Mouse (Mus musculus) MEL (cell line): ENCODE measurements around the gene Gabarapl1. TPM values are rescaled to one million over a fixed set of nuclear protein-coding genes. Genes with fewer than 3 reads are reported as not detected.

Experiments
- DNase-seq: peaks from one replicate; pipeline ENCODE4 v3.0.0; 2011; ENCODE audit warnings: low read depth, low spot score
- H3K27ac ChIP-seq: 2 replicates; pipeline ENCODE4 v1.5.1; 2012; ENCODE audit warnings: low read depth, mild to moderate bottlenecking, control low read depth, low read length, moderate library complexity; ENCODE audit not compliant: control insufficient read depth
- H3K27me3 ChIP-seq, 2 experiments: fragments of 150-350 bp in 1 of 2; sonication (generic) in 1 of 2; 2 replicates each; pipeline ENCODE4 v1.6.1; 2012; ENCODE audit warnings: low read length in 2 of 2, mild to moderate bottlenecking in 2 of 2, improper control_type of control experiment in 1 of 2, moderate library complexity in 1 of 2; ENCODE audit not compliant: insufficient read depth in 2 of 2, control insufficient read depth in 1 of 2
- H3K36me3 ChIP-seq, 2 experiments: 2 replicates each; pipeline ENCODE4 v1.6.1; 2012 to 2014; ENCODE audit warnings: low read length in 2 of 2, improper control_type of control experiment in 1 of 2, inconsistent platforms in 1 of 2, mild to moderate bottlenecking in 1 of 2; ENCODE audit not compliant: insufficient read depth in 2 of 2, control insufficient read depth in 1 of 2
- H3K4me1 ChIP-seq, 2 experiments: fragments of 150-350 bp in 1 of 2; sonication (generic) in 1 of 2; 2 replicates each; pipeline ENCODE4 v1.6.1; 2012; ENCODE audit warnings: low read length in 2 of 2, improper control_type of control experiment in 1 of 2, mild to moderate bottlenecking in 1 of 2; ENCODE audit not compliant: insufficient read depth in 2 of 2, control insufficient read depth in 1 of 2
- H3K4me3 ChIP-seq, 2 experiments: fragments of 150-350 bp in 1 of 2; sonication (generic) in 1 of 2; 2 replicates each; pipeline ENCODE4 v1.5.1; 2012; ENCODE audit warnings: low read depth in 2 of 2, low read length in 2 of 2, mild to moderate bottlenecking in 2 of 2, moderate library complexity in 2 of 2, control low read depth in 1 of 2, improper control_type of control experiment in 1 of 2; ENCODE audit not compliant: control insufficient read depth in 1 of 2, insufficient read depth in 1 of 2
- H3K79me2 ChIP-seq: 2 replicates; pipeline ENCODE4 v1.6.1; 2012; ENCODE audit warnings: mild to moderate bottlenecking, low read length, moderate library complexity; ENCODE audit not compliant: control insufficient read depth, poor library complexity, insufficient read depth
- H3K9ac ChIP-seq: 2 replicates; pipeline ENCODE4 v1.6.1; 2012; ENCODE audit warnings: low read depth, mild to moderate bottlenecking, control low read depth, low read length, moderate library complexity; ENCODE audit not compliant: control insufficient read depth, poor library complexity, severe bottlenecking
- H3K9me3 ChIP-seq: fragments of 150-350 bp; sonication (generic); replicated peaks from 2 replicates; pipeline ENCODE4 v1.6.1; 2012; ENCODE audit warnings: mild to moderate bottlenecking, low read length, improper control_type of control experiment, moderate library complexity; ENCODE audit not compliant: insufficient read depth
- CHD2 ChIP-seq: IDR thresholded peaks from 2 replicates; pipeline ENCODE4 v1.6.1; 2011; ENCODE audit warnings: low read length, improper control_type of control experiment
- E2F4 ChIP-seq: IDR thresholded peaks from 2 replicates; pipeline ENCODE4 v1.6.1; 2011; ENCODE audit warnings: low read depth, low read length, improper control_type of control experiment, borderline replicate concordance
- EP300 ChIP-seq, 2 experiments: IDR thresholded peaks; 2 replicates each; pipeline ENCODE4 v1.6.1; 2011; ENCODE audit warnings: improper control_type of control experiment in 2 of 2, low read length in 2 of 2, low read depth in 1 of 2, mild to moderate bottlenecking in 1 of 2
- MAX ChIP-seq: IDR thresholded peaks from 2 replicates; pipeline ENCODE4 v1.6.1; 2011; ENCODE audit warnings: low read length, improper control_type of control experiment
- MXI1 ChIP-seq: IDR thresholded peaks from 2 replicates; pipeline ENCODE4 v1.6.1; 2011; ENCODE audit warnings: mild to moderate bottlenecking, low read depth, low read length, improper control_type of control experiment
- MYC ChIP-seq: IDR thresholded peaks from 2 replicates; pipeline ENCODE4 v1.6.1; 2011; ENCODE audit warnings: low read depth, mild to moderate bottlenecking, low read length, improper control_type of control experiment, moderate library complexity
- NRF1 ChIP-seq: IDR thresholded peaks from 2 replicates; pipeline ENCODE4 v1.6.1; 2014; ENCODE audit warnings: low read depth, mild to moderate bottlenecking, inconsistent platforms, low read length, improper control_type of control experiment, moderate library complexity; ENCODE audit not compliant: poor library complexity, insufficient read depth, severe bottlenecking
- RAD21 ChIP-seq: IDR thresholded peaks from 2 replicates; pipeline ENCODE4 v1.6.1; 2011; ENCODE audit warnings: mild to moderate bottlenecking, low read depth, low read length, improper control_type of control experiment
- RCOR1 ChIP-seq: IDR thresholded peaks from 2 replicates; pipeline ENCODE4 v1.6.1; 2012; ENCODE audit warnings: low read depth, mild to moderate bottlenecking, inconsistent platforms, low read length, improper control_type of control experiment
- SIN3A ChIP-seq: IDR thresholded peaks from 2 replicates; pipeline ENCODE4 v1.6.1; 2012; ENCODE audit warnings: low read length, improper control_type of control experiment, inconsistent platforms
- TBP ChIP-seq: IDR thresholded peaks from 2 replicates; pipeline ENCODE4 v1.8.0; 2011; ENCODE audit warnings: low read depth, low read length, improper control_type of control experiment
- USF1 ChIP-seq: IDR thresholded peaks from 2 replicates; pipeline ENCODE4 v1.6.1; 2014; ENCODE audit warnings: low read depth, mild to moderate bottlenecking, inconsistent platforms, low read length, improper control_type of control experiment, moderate library complexity
- ZKSCAN1 ChIP-seq: IDR thresholded peaks from 2 replicates; pipeline ENCODE4 v1.6.1; 2012; ENCODE audit warnings: low read depth, mild to moderate bottlenecking, inconsistent platforms, low read length, improper control_type of control experiment, moderate library complexity
- ZMIZ1 ChIP-seq: IDR thresholded peaks from 2 replicates; pipeline ENCODE4 v1.6.1; 2012; ENCODE audit warnings: low read depth, mild to moderate bottlenecking, inconsistent platforms, low read length, improper control_type of control experiment, moderate library complexity
- polyA plus RNA-seq, 2 experiments: library from polyadenylated mRNA; stranded (reverse) in 1 of 2; unstranded in 1 of 2; fragments of >175 nt in 1 of 2; fragments of >200 nt in 1 of 2; gene quantifications; 2 replicates each; pipeline versions ENCODE4 v1.2.1 to v1.2.4; 2012; ENCODE audit warnings: low replicate concordance in 2 of 2, low read depth in 1 of 2; ENCODE audit not compliant: insufficient read length in 2 of 2, insufficient read depth in 1 of 2, missing spikeins in 1 of 2
- total RNA-seq: library from RNA; depleted of rRNA; stranded (reverse); fragments of 300-350 nt; gene quantifications from 2 replicates; pipeline ENCODE4 v1.2.3, GENCODE M21; 2012

The Gabarapl1 gene
- total and polyA plus RNA-seq, 3 experiments: 61.3 to 99.5 TPM; not detected in 1

GRCm38 (mm10) chr6:129515068-129515467, 17.9 kb upstream of the Gabarapl1 start:
- no peaks in the 10 kb centered on the region for H3K9me3 ChIP-seq
- H3K36me3 ChIP-seq: peaks cover 0 to 6% of the 10 kb centered on the region in 2 experiments; a peak in 2 of 4 replicates
- TF ChIP-seq MXI1 (no peak), E2F4 (no peak), SIN3A (no peak), USF1 (no peak), RCOR1 (no peak), CHD2 (no peak), MAX (no peak), ZMIZ1 (no peak), MYC (no peak), ZKSCAN1 (no peak), NRF1 (no peak), EP300 (IDR thresholded peaks at IDR 0.05; ENCODE audit: low read depth in 1 of 2, low read length in 2 of 2) (no peak), RAD21 (no peak)
- no peaks in the 10 kb centered on the region for H3K79me2 ChIP-seq
- H3K4me1 ChIP-seq: peaks cover 0 to 9% of the 10 kb centered on the region in 2 experiments; a peak in 1 of 4 replicates
- H3K27me3 ChIP-seq: peaks cover 0 to under 1% of the 10 kb centered on the region in 2 experiments; a peak in 1 of 4 replicates
- H3K9ac ChIP-seq: no peak overlapping the region
- H3K4me3 ChIP-seq: no peak overlapping the region
- no peak for DNase-seq
- H3K27ac ChIP-seq: no peak overlapping the region

DNA sequence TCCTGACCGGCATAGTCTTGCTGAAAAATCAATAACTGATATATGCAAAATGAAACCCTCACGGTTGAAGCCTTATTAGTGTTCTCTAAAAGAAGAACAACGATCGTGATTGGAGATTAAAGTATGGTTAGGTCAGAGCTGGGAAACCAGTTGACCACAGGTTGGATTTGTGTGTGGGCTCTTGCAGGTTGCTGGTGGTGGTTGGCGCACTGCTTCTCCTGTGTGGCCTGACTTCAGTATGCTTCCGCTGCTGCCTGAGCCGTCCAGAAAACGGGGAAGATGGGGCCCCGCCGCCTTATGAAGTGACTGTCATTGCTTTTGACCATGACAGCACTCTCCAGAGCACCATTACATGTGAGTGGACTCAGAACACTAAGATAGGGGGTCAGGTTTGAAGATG, 16.6 kb upstream of the Gabarapl1 start:
- no peak for DNase-seq

More for the DNA sequence above, 16.6 kb upstream of the Gabarapl1 start:
- peaks cover 0 to 6% of the 10 kb centered on the region in 2 experiments; a peak in 2 of 4 replicates for H3K36me3 ChIP-seq
- no peaks in the 10 kb centered on the region for H3K79me2 ChIP-seq
- no peak overlapping the region for H3K9ac ChIP-seq
- peaks cover 0 to 6% of the 10 kb centered on the region in 2 experiments; a peak in 2 of 4 replicates for H3K27me3 ChIP-seq
- no peak overlapping the region for H3K4me3 ChIP-seq
- TF ChIP-seq TBP (no peak), CHD2 (no peak), MYC (no peak)
- TF ChIP-seq, all 39 proteins: peak for 0
- Histone ChIP-seq H3K27ac (no peak overlapping the region), H3K9me3 (no peaks in the 10 kb centered on the region), H3K4me1 (peaks cover 0 to 9% of the 10 kb centered on the region in 2 experiments; a peak in 1 of 4 replicates)
